Mouse (Mus musculus) C2C12 (cell line): ENCODE measurements around the gene Gm21985. TPM values are rescaled to one million over a fixed set of nuclear protein-coding genes. Genes with fewer than 3 reads are reported as not detected.
A peak's percentile ranks its signal among the peaks of the same experiment; 100 is the strongest.
"Not testable (repeated sequence)": the region's sequence is repeated elsewhere in the genome, so short reads cannot be mapped to it uniquely, and the experiment has no call there.

Source experiments
- H3K27me3 ChIP-seq: one replicate; pipeline ENCODE4 v1.6.1; 2011; ENCODE audit not compliant: control insufficient read depth, insufficient read depth, insufficient read length
- H3K36me3 ChIP-seq: one replicate; pipeline ENCODE4 v1.6.1; 2011; ENCODE audit not compliant: control insufficient read depth, insufficient read depth
- H3K4me3 ChIP-seq: one replicate; pipeline ENCODE4 v1.5.1; 2011; ENCODE audit warnings: mild to moderate bottlenecking, control low read depth; ENCODE audit not compliant: poor library complexity, insufficient read depth, severe bottlenecking
- H3K79me2 ChIP-seq: one replicate; pipeline ENCODE4 v1.6.1; 2011; ENCODE audit not compliant: control insufficient read depth, insufficient read depth
- H3K79me3 ChIP-seq: one replicate; pipeline ENCODE4 v1.6.1; 2011; ENCODE audit warnings: low read depth, control low read depth
- H3ac ChIP-seq: one replicate; pipeline ENCODE3; 2011; ENCODE audit warnings: low read depth; ENCODE audit not compliant: control insufficient read depth, insufficient read length
- CEBPB ChIP-seq: IDR thresholded peaks from one replicate; pipeline ENCODE4 v1.6.1; 2011; ENCODE audit warnings: low read depth, mild to moderate bottlenecking, control low read depth, moderate library complexity
- CTCF ChIP-seq: IDR thresholded peaks from one replicate; pipeline ENCODE4 v1.5.1; 2011; ENCODE audit not compliant: control insufficient read depth, insufficient read depth, insufficient read length
- FOSL1 ChIP-seq: IDR thresholded peaks from one replicate; pipeline ENCODE4 v1.8.0; 2011; ENCODE audit warnings: mild to moderate bottlenecking, low read length; ENCODE audit not compliant: poor library complexity, insufficient read depth, severe bottlenecking
- MAX ChIP-seq: IDR thresholded peaks from one replicate; pipeline ENCODE4 v1.6.1; 2011; ENCODE audit warnings: mild to moderate bottlenecking, control low read depth
- MYOD1 ChIP-seq: IDR thresholded peaks from one replicate; pipeline ENCODE4 v1.6.1; 2011; ENCODE audit warnings: low read depth; ENCODE audit not compliant: control insufficient read depth, insufficient read length
- MYOG ChIP-seq: IDR thresholded peaks from one replicate; pipeline ENCODE4 v1.6.1; 2011; ENCODE audit not compliant: control insufficient read depth, insufficient read length; ENCODE audit errors: extremely low read depth
- USF1 ChIP-seq: IDR thresholded peaks from one replicate; pipeline ENCODE4 v1.6.1; 2011; ENCODE audit warnings: low read depth, mild to moderate bottlenecking, control low read depth, moderate library complexity
- polyA plus RNA-seq: library from polyadenylated mRNA; unstranded; fragments of >200 nt; fragmentation: generic; extraction: Trizol; gene quantifications from one replicate; pipeline ENCODE4 v1.2.1, GENCODE M21; 2012; ENCODE audit warnings: missing spikeins

Gm21985 gene
- polyA plus RNA-seq, 1 experiment, result not detected

DNA sequence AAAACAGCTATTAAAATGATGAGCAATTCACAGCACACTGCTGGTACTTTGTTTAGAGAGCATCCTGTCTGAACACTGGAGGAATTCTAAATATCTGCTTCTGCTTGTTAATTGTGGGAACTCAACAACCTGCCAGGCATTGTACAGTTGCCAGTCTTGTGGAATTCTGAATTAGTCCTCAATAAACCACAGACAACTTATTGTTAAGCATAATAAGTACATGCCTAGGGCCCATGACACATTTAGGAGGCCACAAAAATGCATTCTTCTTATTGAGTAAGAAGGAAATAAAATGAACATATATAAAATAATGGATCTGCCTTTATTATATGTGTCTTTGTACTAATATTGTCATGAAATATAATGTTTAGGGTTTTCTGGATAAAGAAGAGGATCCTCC lies 179.4 kb downstream of the Gm21985 start:
- no peaks in the 10 kb centered on the region for H3K79me3 ChIP-seq
- no peaks in the 10 kb centered on the region for H3K79me2 ChIP-seq
- TF ChIP-seq MYOG, result no peak
- no peak for TF ChIP-seq CTCF
- TF ChIP-seq CEBPB, result peak; percentile 67
- no peak for TF ChIP-seq USF1
- TF ChIP-seq MAX, result no peak
- TF ChIP-seq FOSL1, result no peak
- TF ChIP-seq MYOD1, result peak; percentile 36
- no peaks in the 10 kb centered on the region for H3K27me3 ChIP-seq
- no peak overlapping the region for H3ac ChIP-seq
- no peaks in the 10 kb centered on the region for H3K36me3 ChIP-seq
- no peak overlapping the region for H3K4me3 ChIP-seq

DNA sequence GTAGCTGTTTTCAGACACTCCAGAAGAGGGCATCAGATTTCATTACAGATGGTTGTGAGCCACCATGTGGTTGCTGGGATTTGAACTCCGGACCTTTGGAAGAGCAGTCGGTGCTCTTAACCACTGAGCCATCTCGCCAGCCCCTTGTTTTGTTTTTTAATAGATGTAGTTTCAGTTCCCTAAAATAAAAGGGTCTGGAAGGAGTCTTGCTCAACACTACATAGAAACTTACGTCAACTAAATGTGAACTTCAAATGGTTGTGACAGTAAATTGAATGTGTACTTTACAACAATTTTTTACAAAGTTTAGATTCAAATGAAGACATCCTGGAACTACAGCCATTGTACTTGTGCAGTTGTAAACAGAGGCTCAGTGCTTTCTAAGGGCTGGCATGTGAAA lies 181.9 kb downstream of the Gm21985 start:
- not testable (repeated sequence) for H3K36me3 ChIP-seq, H3K27me3 ChIP-seq, H3K79me3 ChIP-seq, H3ac ChIP-seq, H3K79me2 ChIP-seq, H3K4me3 ChIP-seq

DNA sequence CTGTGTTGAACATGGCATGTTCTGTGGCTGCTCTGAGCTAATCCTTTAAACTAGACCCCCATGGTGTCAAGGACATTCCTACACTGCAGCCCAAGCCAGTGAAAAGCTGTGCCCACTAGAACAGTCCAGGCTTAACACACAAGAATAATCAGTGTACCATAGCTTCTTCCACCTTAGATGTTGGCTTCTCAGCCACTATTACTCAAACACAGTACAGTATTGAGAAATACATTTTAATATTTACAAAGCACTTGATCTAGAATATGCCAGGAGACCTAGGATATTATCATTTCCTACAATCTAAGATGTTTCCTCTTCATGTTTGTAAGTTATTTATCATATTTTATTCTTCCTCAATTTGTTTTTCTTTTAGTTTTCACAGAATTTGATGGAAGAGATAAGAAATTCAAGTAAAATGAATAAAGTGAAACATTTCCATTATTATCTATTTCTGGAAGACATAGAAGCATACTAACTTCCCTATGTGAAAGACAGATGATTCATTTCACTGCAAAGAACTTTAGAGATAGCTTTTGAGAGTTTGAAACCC lies 182.5 kb downstream of the Gm21985 start:
- TF ChIP-seq MAX, result no peak
- Histone ChIP-seq H3K79me2 (no peaks in the 10 kb centered on the region), H3K36me3 (no peaks in the 10 kb centered on the region), H3ac (no peak overlapping the region), H3K4me3 (no peak overlapping the region), H3K79me3 (no peaks in the 10 kb centered on the region), H3K27me3 (no peaks in the 10 kb centered on the region)

- H3K79me3 ChIP-seq, result peaks cover 3% of the 10 kb centered on the region
- no peak overlapping the region for H3K4me3 ChIP-seq
- H3K36me3 ChIP-seq, result no peaks in the 10 kb centered on the region
- peaks cover 9% of the 10 kb centered on the region for H3K79me2 ChIP-seq
- H3ac ChIP-seq, result no peak overlapping the region
- TF ChIP-seq FOSL1 (no peak), MYOD1 (no peak), MAX (no peak), MYOG (no peak), CTCF (no peak), CEBPB (no peak), USF1 (no peak)
- H3K27me3 ChIP-seq, result no peaks in the 10 kb centered on the region
These were observed 183.6 kb downstream of the Gm21985 start for GRCm38 (mm10) chr2:112449597-112450296.

GRCm38 (mm10) chr2:112452513-112452912 lies 186.4 kb downstream of the Gm21985 start:
- Histone ChIP-seq H3K79me2 (peaks cover 37% of the 10 kb centered on the region), H3K79me3 (peaks cover 27% of the 10 kb centered on the region)
- not testable (repeated sequence) for H3K4me3 ChIP-seq, H3K36me3 ChIP-seq, H3K27me3 ChIP-seq, H3ac ChIP-seq

- H3ac ChIP-seq, result peak overlapping the region; percentile 73
- TF ChIP-seq MAX (no peak), MYOD1 (no peak), CTCF (no peak), USF1 (no peak), FOSL1 (no peak), CEBPB (no peak), MYOG (no peak)
- peak overlapping the region; percentile 85 for H3K4me3 ChIP-seq
- H3K36me3 ChIP-seq, result peaks cover 2% of the 10 kb centered on the region
- peaks cover 40% of the 10 kb centered on the region for H3K79me3 ChIP-seq
- peaks cover 54% of the 10 kb centered on the region for H3K79me2 ChIP-seq
- no peaks in the 10 kb centered on the region for H3K27me3 ChIP-seq
These were observed 188.2 kb downstream of the Gm21985 start for GRCm38 (mm10) chr2:112454125-112454861.
